In the genomic region with DNA sequence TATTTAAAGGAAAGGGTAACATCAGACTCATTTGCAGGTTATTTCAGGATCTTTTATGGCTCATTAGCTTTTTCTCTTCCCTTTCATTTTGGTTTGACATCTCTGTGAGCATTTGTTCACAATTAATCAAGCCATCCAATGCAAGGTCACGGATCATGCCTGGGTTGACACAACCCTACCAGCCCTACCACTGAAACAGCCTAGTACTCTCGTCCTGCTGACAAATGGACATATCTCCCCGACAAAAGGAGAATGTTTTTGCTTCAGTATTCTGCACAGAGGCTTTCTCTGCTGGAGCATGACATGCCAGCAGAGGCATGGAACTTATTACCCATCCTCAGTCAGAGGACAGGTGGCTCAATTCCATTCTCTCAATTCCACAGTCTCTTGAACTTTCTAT, we compare ENCODE assay signal across 33 mouse cellular contexts.
"Had no signal": no experiment of that assay in that cellular context is flagged by ENCODE, and none has a peak within 500 bp of the region (broad histone marks: within the 10 kb centered on the region; RNA-seq: fewer than 3 reads in every experiment).

No protein-coding gene starts in this region.

- H3K27me3 ChIP-seq: heart, embryonic 12.5 days; heart, embryonic 13.5 days; heart, embryonic 15.5 days; hindbrain, embryonic 12.5 days; hindbrain, embryonic 13.5 days; hindbrain, embryonic 15.5 days; intestine, embryonic 15.5 days had no signal

- H3K9me3 ChIP-seq: heart, embryonic 10.5 days; heart, embryonic 12.5 days; heart, embryonic 13.5 days; heart, embryonic 15.5 days; hindbrain, embryonic 10.5 days; hindbrain, embryonic 12.5 days; hindbrain, embryonic 13.5 days; hindbrain, embryonic 15.5 days; intestine, embryonic 15.5 days had no signal

- H3K4me1 ChIP-seq: heart, embryonic 10.5 days; heart, embryonic 12.5 days; heart, embryonic 13.5 days; heart, embryonic 15.5 days; hindbrain, embryonic 10.5 days; hindbrain, embryonic 12.5 days; hindbrain, embryonic 13.5 days; hindbrain, embryonic 15.5 days; intestine, embryonic 15.5 days had no signal

- H3K9ac ChIP-seq: heart, embryonic 12.5 days; heart, embryonic 13.5 days; heart, embryonic 15.5 days; hindbrain, embryonic 12.5 days; hindbrain, embryonic 13.5 days; hindbrain, embryonic 14.5 days; hindbrain, embryonic 15.5 days; intestine, embryonic 15.5 days had no signal

- H3K27ac ChIP-seq: heart, adult 2 months; heart, embryonic 10.5 days; heart, embryonic 13.5 days; heart, embryonic 15.5 days; hindbrain, embryonic 10.5 days; hindbrain, embryonic 12.5 days; hindbrain, embryonic 13.5 days; hindbrain, embryonic 14.5 days; hindbrain, embryonic 15.5 days; hindbrain, postnatal 0 days; intestine, embryonic 15.5 days; kidney, postnatal 0 days; layer of hippocampus, adult 2 months; left cerebral cortex, adult 2 months had no signal

- H3K4me3 ChIP-seq: heart, adult 2 months; heart, embryonic 10.5 days; heart, embryonic 12.5 days; heart, embryonic 13.5 days; heart, embryonic 15.5 days; hindbrain, embryonic 10.5 days; hindbrain, embryonic 12.5 days; hindbrain, embryonic 13.5 days; hindbrain, embryonic 15.5 days; intestine, embryonic 15.5 days; layer of hippocampus, adult 2 months; left cerebral cortex, adult 2 months had no signal

- H3K36me3 ChIP-seq: heart, embryonic 10.5 days; heart, embryonic 12.5 days; heart, embryonic 13.5 days; heart, embryonic 15.5 days; hindbrain, embryonic 10.5 days; hindbrain, embryonic 12.5 days; hindbrain, embryonic 13.5 days; hindbrain, embryonic 15.5 days; intestine, embryonic 15.5 days had no signal

- ATAC-seq: hindbrain, embryonic 16.5 days; hindbrain, postnatal 0 days; inflammation-experienced regulatory T-cells, adult 6 months; intestine, embryonic 15.5 days; intestine, embryonic 16.5 days; intestine, postnatal 0 days had no signal

- DNase-seq: heart, adult 2 months; heart, postnatal 10 days; heart, postnatal 14 days; heart, postnatal 36 days; heart, postnatal 4 days; kidney, adult 18-20 months; kidney, adult 9 months; kidney, postnatal 10 days; kidney, postnatal 14 days; kidney, postnatal 25 days; kidney, postnatal 36 days; kidney, postnatal 4 days; layer of hippocampus, adult 9-11 months; layer of hippocampus, postnatal 36 days had no signal

- H3K4me2 ChIP-seq: heart, embryonic 11.5 days; heart, embryonic 12.5 days; heart, embryonic 13.5 days; heart, embryonic 15.5 days; hindbrain, embryonic 12.5 days; hindbrain, embryonic 13.5 days; hindbrain, embryonic 14.5 days; hindbrain, embryonic 15.5 days; intestine, embryonic 15.5 days had no signal
